ENCODE assay signal across 8 mouse cellular contexts in the genomic region with DNA sequence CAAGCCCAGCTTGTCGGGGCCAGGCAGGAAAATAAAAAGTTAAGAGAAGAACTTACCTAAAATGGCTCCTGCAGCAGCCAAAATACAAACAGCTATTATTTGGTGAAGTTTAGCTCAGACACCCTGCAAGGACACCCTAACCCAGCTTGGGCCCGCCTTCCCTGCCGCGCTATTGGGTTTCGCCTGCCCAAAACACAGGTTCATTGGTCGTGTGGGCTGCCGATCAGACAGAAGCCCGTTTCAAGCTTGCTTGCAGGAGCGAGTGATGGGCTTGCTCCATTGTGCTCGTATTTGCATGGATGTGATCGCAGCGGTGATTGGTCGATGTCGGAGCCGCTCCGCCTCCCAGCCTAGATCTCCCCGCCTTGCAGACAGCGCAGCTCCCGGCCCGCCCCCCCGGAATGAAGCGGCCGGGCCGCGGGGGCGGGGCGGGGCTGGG. TPM values are rescaled to one million over a fixed set of nuclear protein-coding genes. Genes with fewer than 3 reads are reported as not detected.
DNase-seq lines count a peak whose midpoint lies in the region; ATAC-seq and TF ChIP-seq lines count a peak whose summit lies in the region.

A gene (minus strand): TSS at position 143 of the 439 bp plus-strand sequence.

- no peaks in the 10 kb centered on the region for H3K27me3 ChIP-seq in embryonic facial prominence, embryonic 14.5 days (replicated peaks; ENCODE audit: control insufficient read depth, insufficient read depth, low read length)
- no peaks in the 10 kb centered on the region for H3K27me3 ChIP-seq in heart, adult 2 months (ENCODE audit: control insufficient read depth, insufficient read depth, low read length)
- H3K27me3 ChIP-seq in limb, embryonic 13.5 days = no peaks in the 10 kb centered on the region
- no peaks in the 10 kb centered on the region for H3K27me3 ChIP-seq in midbrain, embryonic 16.5 days (ENCODE audit: control insufficient read depth, insufficient read depth, low read depth, low read length)

- peak within 1 kb of the TSS; percentile 99 for H3K27ac ChIP-seq in embryonic facial prominence, embryonic 14.5 days (replicated peaks; ENCODE audit: low read depth, low read length)
- H3K27ac ChIP-seq in heart, adult 2 months = peak within 1 kb of the TSS; percentile 93
- peak within 1 kb of the TSS; percentile 100 for H3K27ac ChIP-seq in limb, embryonic 13.5 days
- H3K27ac ChIP-seq in midbrain, embryonic 16.5 days (ENCODE audit: low read length) = peak within 1 kb of the TSS; percentile 96

- under 1% methylated on average over 14 of the region's 27 CpGs for WGBS in embryonic facial prominence, embryonic 14.5 days
- under 1% methylated on average over 25 of the region's 27 CpGs for WGBS in heart, adult 2 months
- under 1% methylated on average over 25 of the region's 27 CpGs for WGBS in limb, embryonic 13.5 days
- WGBS in midbrain, embryonic 16.5 days = under 1% methylated on average over 25 of the region's 27 CpGs

- peak within 1 kb of the TSS; percentile 78 for H3K4me3 ChIP-seq in embryonic facial prominence, embryonic 14.5 days (ENCODE audit: low read depth, low read length)
- H3K4me3 ChIP-seq in heart, adult 2 months = peak within 1 kb of the TSS; percentile 84
- H3K4me3 ChIP-seq in limb, embryonic 13.5 days = peak within 1 kb of the TSS; percentile 96
- H3K4me3 ChIP-seq in midbrain, embryonic 16.5 days (ENCODE audit: low read depth, low read length) = peak within 1 kb of the TSS; percentile 81

- peak; percentile 99 for ATAC-seq in embryonic facial prominence, embryonic 14.5 days (ENCODE audit: low read depth)
- ATAC-seq in limb, embryonic 13.5 days (ENCODE audit: low FRiP score, low read depth) = peak; percentile 99
- ATAC-seq in midbrain, embryonic 16.5 days = peak; percentile 99

- peaks cover 16% of the 10 kb centered on the region for H3K4me1 ChIP-seq in embryonic facial prominence, embryonic 14.5 days (ENCODE audit: control insufficient read depth, insufficient read depth, low read length)
- H3K4me1 ChIP-seq in heart, adult 2 months (ENCODE audit: control insufficient read depth, insufficient read depth, low read length) = peaks cover 4% of the 10 kb centered on the region
- H3K4me1 ChIP-seq in limb, embryonic 13.5 days = peaks cover 32% of the 10 kb centered on the region
- H3K4me1 ChIP-seq in midbrain, embryonic 16.5 days (ENCODE audit: control insufficient read depth, insufficient read depth, low read length) = peaks cover 24% of the 10 kb centered on the region

- TF ChIP-seq CTCF in heart, adult 2 months (IDR thresholded peaks at IDR 0.05) = no peak

- intact Hi-C loops in heart, adult 2 months (cut with DNase I) = no loop called here

- peak within 1 kb of the TSS; percentile 93 for H3K9ac ChIP-seq in embryonic facial prominence, embryonic 14.5 days (ENCODE audit: low read depth, low read length)
- peak within 1 kb of the TSS; percentile 87 for H3K9ac ChIP-seq in heart, adult 2 months (ENCODE audit: low read depth, low read length)
- H3K9ac ChIP-seq in limb, embryonic 13.5 days = peak within 1 kb of the TSS; percentile 98
- H3K9ac ChIP-seq in midbrain, embryonic 16.5 days (ENCODE audit: low read depth, low read length) = peak within 1 kb of the TSS; percentile 88

- peak within 1 kb of the TSS; percentile 70 for H3K4me2 ChIP-seq in embryonic facial prominence, embryonic 14.5 days (ENCODE audit: low read depth, low read length)
- peak within 1 kb of the TSS; percentile 83 for H3K4me2 ChIP-seq in limb, embryonic 13.5 days (replicated peaks)
- H3K4me2 ChIP-seq in midbrain, embryonic 16.5 days (ENCODE audit: low read length) = peak within 1 kb of the TSS; percentile 57

- TF ChIP-seq EP300 in heart, adult 2 months (IDR thresholded peaks at IDR 0.05; ENCODE audit: insufficient read depth, low read depth, low read length) = 0 out of 2 replicates have a peak, but pooled peaks have one; percentile 22

- no peaks in the 10 kb centered on the region for H3K9me3 ChIP-seq in embryonic facial prominence, embryonic 14.5 days (ENCODE audit: control insufficient read depth, low read length)
- H3K9me3 ChIP-seq in limb, embryonic 13.5 days = no peaks in the 10 kb centered on the region
- H3K9me3 ChIP-seq in midbrain, embryonic 16.5 days (replicated peaks; ENCODE audit: control insufficient read depth, low read length, poor library complexity, severe bottlenecking) = no peaks in the 10 kb centered on the region

- peak; percentile 100 for DNase-seq in 3T3-L1 (ENCODE audit: low read depth, low spot score)
- DNase-seq in adrenal gland, postnatal 4 days (ENCODE audit: low spot score in 2 of 2) = peak; percentile 87 to 97
- peak; percentile 100 for DNase-seq in embryonic facial prominence, embryonic 14.5 days (ENCODE audit: low spot score)
- DNase-seq in heart, adult 2 months = peak; percentile 98 to 99
- DNase-seq in kidney, adult 8-10 months = peak; percentile 99
- peak; percentile 92 to 97 for DNase-seq in spleen, postnatal 10 days (ENCODE audit: low spot score in 2 of 2)

- H3K79me2 ChIP-seq in heart, adult 2 months (replicated peaks; ENCODE audit: control insufficient read depth, insufficient read depth, low read length) = peaks cover 5% of the 10 kb centered on the region

- TF ChIP-seq POLR2A in heart, adult 2 months (IDR thresholded peaks at IDR 0.05; ENCODE audit: insufficient read depth, low read depth, low read length) = peak; percentile 59

- H3K36me3 ChIP-seq in embryonic facial prominence, embryonic 14.5 days (ENCODE audit: control insufficient read depth, insufficient read depth, low read length) = no peaks in the 10 kb centered on the region
- H3K36me3 ChIP-seq in heart, adult 2 months (ENCODE audit: control insufficient read depth, insufficient read depth, low read length) = peaks cover 2% of the 10 kb centered on the region; the same call in 1 of the 2 replicates
- H3K36me3 ChIP-seq in limb, embryonic 13.5 days = no peaks in the 10 kb centered on the region; the same call in 1 of the 2 replicates
- H3K36me3 ChIP-seq in midbrain, embryonic 16.5 days (ENCODE audit: control insufficient read depth, insufficient read depth, low read length) = no peaks in the 10 kb centered on the region

RNA-seq across cellular contexts. Expression of the gene that starts here (rescaled TPM):
- total RNA-seq in adrenal gland, postnatal 4 days (2021) = 10 to 100 TPM; 57.8 to 62.7 TPM
- polyA plus RNA-seq in embryonic facial prominence, embryonic 14.5 days (2014; fragmentation: Nextera tagmentation; extraction: Ambion mirVana) = 24.2 and 27.8 TPM in 2 replicates
- 10 to 100 TPM; 42.9 to 66.8 TPM for total RNA-seq in heart, adult 2 months (2021)
- 12.2 and 22.1 TPM in 2 replicates for polyA plus RNA-seq in heart, adult 2 months (2012; rRNA removed)
- 41.6 and 45.4 TPM in 2 replicates for polyA plus RNA-seq in limb, embryonic 13.5 days (2015; fragmentation: Nextera tagmentation; extraction: Ambion mirVana)
- polyA plus RNA-seq in midbrain, embryonic 16.5 days (2015; fragmentation: Nextera tagmentation; extraction: Ambion mirVana) = 30.8 and 36.9 TPM in 2 replicates

Comparison
In these comparisons a context has a peak if more than half of its experiments do, and no peak if none do; other contexts are left out.
1. Peak in every context shown above with its lines: DNase-seq, ATAC-seq, H3K4me3 ChIP-seq and H3K27ac ChIP-seq.